Mouse (Mus musculus) G1E (cell line): ENCODE measurements around the gene Bid.

Experiments
- CTCF ChIP-seq: IDR thresholded peaks from 2 replicates; pipeline ENCODE4 v1.5.1; 2012; ENCODE audit warnings: low read depth, low read length, inconsistent platforms, mixed read lengths
- GATA1 ChIP-seq: IDR thresholded peaks from 2 replicates; pipeline ENCODE4 v1.6.1; 2012; ENCODE audit warnings: borderline replicate concordance, low read length, inconsistent platforms, mixed read lengths
- GATA2 ChIP-seq: IDR thresholded peaks from 2 replicates; pipeline ENCODE4 v1.6.1; 2012; ENCODE audit warnings: low read depth, low read length, inconsistent platforms, borderline replicate concordance
- POLR2AphosphoS5 ChIP-seq: IDR thresholded peaks from 2 replicates; pipeline ENCODE4 v1.6.1; 2012; ENCODE audit warnings: low read depth, low read length, inconsistent platforms; ENCODE audit not compliant: insufficient replicate concordance
- TAL1 ChIP-seq: conservative IDR thresholded peaks from 2 replicates; pipeline ENCODE4 v1.6.1; 2012; ENCODE audit warnings: low read depth, low read length, inconsistent platforms, mixed read lengths

- no peak for TF ChIP-seq CTCF
- no peak for TF ChIP-seq POLR2AphosphoS5
- TF ChIP-seq TAL1, result no peak
- TF ChIP-seq GATA1, result no peak
- TF ChIP-seq GATA2, result no peak
Observed at GRCm38 (mm10) chr6:120927765-120928164, 11.1 kb upstream of the Bid start.
